Mouse (Mus musculus): ENCODE measurements at regions not wholly inside any gene's neighbourhood (a gene's known extent, or its start where the extent isn't known, plus 50 kb on each side); places are given as distances from the start of the nearest gene placed in this dataset.

- DNase-seq (ENCODE audit: low spot score in 2 of 2), result no peak
Observed at GRCm38 (mm10) chr15:36719241-36719640, 288.3 kb downstream of the Zfp706 start.

GRCm38 (mm10) chr15:36717835-36718234 is 289.7 kb downstream of the Zfp706 start:
- DNase-seq (ENCODE audit: low spot score in 2 of 2), result no peak

- DNase-seq (ENCODE audit: low spot score in 2 of 2), result no peak
Observed at GRCm38 (mm10) chr15:36716686-36717038, 290.9 kb downstream of the Zfp706 start.

GRCm38 (mm10) chr15:36715745-36716685 is 291.6 kb downstream of the Zfp706 start:
- DNase-seq (ENCODE audit: low spot score in 2 of 2), result peak in 1 of 2 experiments; percentile 69

GRCm38 (mm10) chr15:36715159-36715558 is 292.4 kb downstream of the Zfp706 start:
- DNase-seq (ENCODE audit: low spot score in 2 of 2), result no peak

GRCm38 (mm10) chr15:36709788-36710187 is 297.8 kb downstream of the Zfp706 start:
- no peak for DNase-seq (ENCODE audit: low spot score in 2 of 2)

- peak; percentile 71 to 72 for DNase-seq (ENCODE audit: low spot score in 2 of 2)
Observed at GRCm38 (mm10) chr15:36708471-36708870, 299.1 kb downstream of the Zfp706 start.

GRCm38 (mm10) chr15:36705990-36706389 is 301.6 kb downstream of the Zfp706 start:
- peak in 1 of 2 experiments; percentile 42 for DNase-seq (ENCODE audit: low spot score in 2 of 2)

GRCm38 (mm10) chr15:36705391-36705790 is 302.2 kb downstream of the Zfp706 start:
- DNase-seq (ENCODE audit: low spot score in 2 of 2), result no peak

- DNase-seq (ENCODE audit: low spot score in 2 of 2), result no peak
Observed at GRCm38 (mm10) chr15:36701846-36702245, 305.7 kb downstream of the Zfp706 start.

- no peak for DNase-seq (ENCODE audit: low spot score in 2 of 2)
Observed at GRCm38 (mm10) chr15:36700196-36700595, 307.4 kb downstream of the Zfp706 start.

GRCm38 (mm10) chr15:36695199-36696129 is 312.1 kb downstream of the Zfp706 start:
- peak in 1 of 2 experiments; percentile 13 for DNase-seq (ENCODE audit: low spot score in 2 of 2)

- no peak for DNase-seq (ENCODE audit: low spot score in 2 of 2)
Observed at GRCm38 (mm10) chr15:36691002-36691652, 316.4 kb downstream of the Zfp706 start.

GRCm38 (mm10) chr15:36689881-36690280 is 317.7 kb downstream of the Zfp706 start:
- DNase-seq (ENCODE audit: low spot score in 2 of 2), result no peak

- no peak for DNase-seq (ENCODE audit: low spot score in 2 of 2)
Observed at GRCm38 (mm10) chr15:36689301-36689700, 318.3 kb downstream of the Zfp706 start.

GRCm38 (mm10) chr15:36688051-36688754 is 319.4 kb downstream of the Zfp706 start:
- DNase-seq (ENCODE audit: low spot score in 2 of 2), result no peak

- no peak for DNase-seq (ENCODE audit: low spot score in 2 of 2)
Observed at GRCm38 (mm10) chr15:36684684-36685083, 322.9 kb downstream of the Zfp706 start.

GRCm38 (mm10) chr15:36682832-36683231 is 324.7 kb downstream of the Zfp706 start:
- DNase-seq (ENCODE audit: low spot score in 2 of 2), result no peak

- DNase-seq (ENCODE audit: low spot score in 2 of 2), result no peak
Observed at GRCm38 (mm10) chr15:36682159-36682558, 325.4 kb downstream of the Zfp706 start.

GRCm38 (mm10) chr15:36680361-36681140 is 327.0 kb downstream of the Zfp706 start:
- DNase-seq (ENCODE audit: low spot score in 2 of 2), result no peak

All from frontal cortex, postnatal 25 days (tissue).